Mouse (Mus musculus) midbrain, postnatal 0 days (tissue): ENCODE measurements around the gene Itpr1. TPM values are rescaled to one million over a fixed set of nuclear protein-coding genes. Genes with fewer than 3 reads are reported as not detected.

ENCODE experiments used
- ATAC-seq: fragments of 200-750 bp; cut with Nextera tagmentation; 2 replicates; pipeline ENCODE4 v1.8.0; 2017; ENCODE audit warnings: moderate number of reproducible peaks, mild to moderate bottlenecking, moderate TSS enrichment, moderate library complexity; ENCODE audit not compliant: low FRiP score
- DNase-seq: peaks from one replicate; pipeline ENCODE4 v3.0.0-alpha.2; 2015; ENCODE audit warnings: low spot score
- H3K27ac ChIP-seq: fragments of 300-500 bp; sonication (generic); 2 replicates; pipeline ENCODE4 v1.5.1; 2014; ENCODE audit warnings: low read depth, mild to moderate bottlenecking, low read length, mixed read lengths
- H3K27me3 ChIP-seq: fragments of 300-500 bp; sonication (generic); 2 replicates; pipeline ENCODE4 v1.6.1; 2014; ENCODE audit warnings: low read length, control low read depth, mixed read lengths; ENCODE audit not compliant: insufficient read depth
- H3K36me3 ChIP-seq: fragments of 300-500 bp; sonication (generic); 2 replicates; pipeline ENCODE4 v1.6.1; 2014; ENCODE audit warnings: low read length, control low read depth, mixed read lengths; ENCODE audit not compliant: insufficient read depth
- H3K4me1 ChIP-seq: fragments of 300-500 bp; sonication (generic); 2 replicates; pipeline ENCODE4 v1.6.1; 2014; ENCODE audit warnings: mild to moderate bottlenecking, control low read depth, antibody characterized with exemption, low read length, mixed read lengths; ENCODE audit not compliant: insufficient read depth
- H3K4me2 ChIP-seq: fragments of 300-500 bp; sonication (generic); 2 replicates; pipeline ENCODE4 v1.6.1; 2014; ENCODE audit warnings: low read depth, mild to moderate bottlenecking, low read length, mixed read lengths; ENCODE audit not compliant: poor library complexity, severe bottlenecking
- H3K4me3 ChIP-seq: fragments of 300-500 bp; sonication (generic); 2 replicates; pipeline ENCODE4 v1.5.1; 2014; ENCODE audit warnings: low read depth, mild to moderate bottlenecking, low read length, moderate library complexity
- H3K9ac ChIP-seq: fragments of 300-500 bp; sonication (generic); replicated peaks from 2 replicates; pipeline ENCODE4 v1.6.1; 2014; ENCODE audit warnings: mild to moderate bottlenecking, low read length, moderate library complexity, mixed read lengths; ENCODE audit not compliant: poor library complexity, severe bottlenecking
- H3K9me3 ChIP-seq: fragments of 300-500 bp; sonication (generic); 2 replicates; pipeline ENCODE4 v1.6.1; 2016; ENCODE audit warnings: low read length, control low read depth
- CTCF ChIP-seq: IDR thresholded peaks from 2 replicates; pipeline ENCODE4 v1.5.1; 2016; ENCODE audit warnings: antibody characterized with exemption, mild to moderate bottlenecking
- WGBS: fragments of 180-500 bp; shearing (Covaris S2); extraction: QIAGEN DNeasy Blood & Tissue Kit; methylation state at CpG from one replicate; pipeline ENCODE4 v1.1.7; 2014; 5-methylcytosine and 5-hydroxymethylcytosine counted together
- polyA plus RNA-seq: library from polyadenylated mRNA; unstranded; fragments of >200 nt; fragmentation: Nextera tagmentation; extraction: Ambion mirVana; gene quantifications from 2 replicates; pipeline ENCODE4 v1.2.1, GENCODE M21; 2015
- total RNA-seq: library from RNA; depleted of rRNA; stranded (reverse); fragments of >200 nt; gene quantifications from 2 replicates; pipeline ENCODE4 v1.2.3, GENCODE M21; 2014

Gene Itpr1
- total and polyA plus RNA-seq, 2 experiments from 2014 or later = 3.3 to 23.2 TPM

- no peaks in the 10 kb centered on the region for H3K36me3 ChIP-seq
- no peak overlapping the region for H3K9ac ChIP-seq
- ATAC-seq = no peak
- TF ChIP-seq CTCF = no peak
- H3K9me3 ChIP-seq = no peaks in the 10 kb centered on the region
- no peak overlapping the region for H3K27ac ChIP-seq
- H3K27me3 ChIP-seq = no peaks in the 10 kb centered on the region
- H3K4me3 ChIP-seq = no peak overlapping the region
- 62% methylated on average over 4 of the region's 4 CpGs for WGBS
- no peak overlapping the region for H3K4me2 ChIP-seq
- no peak for DNase-seq
- H3K4me1 ChIP-seq = no peaks in the 10 kb centered on the region
Measured at GRCm38 (mm10) chr6:108192632-108193031, 20.3 kb upstream of the Itpr1 start.

DNA sequence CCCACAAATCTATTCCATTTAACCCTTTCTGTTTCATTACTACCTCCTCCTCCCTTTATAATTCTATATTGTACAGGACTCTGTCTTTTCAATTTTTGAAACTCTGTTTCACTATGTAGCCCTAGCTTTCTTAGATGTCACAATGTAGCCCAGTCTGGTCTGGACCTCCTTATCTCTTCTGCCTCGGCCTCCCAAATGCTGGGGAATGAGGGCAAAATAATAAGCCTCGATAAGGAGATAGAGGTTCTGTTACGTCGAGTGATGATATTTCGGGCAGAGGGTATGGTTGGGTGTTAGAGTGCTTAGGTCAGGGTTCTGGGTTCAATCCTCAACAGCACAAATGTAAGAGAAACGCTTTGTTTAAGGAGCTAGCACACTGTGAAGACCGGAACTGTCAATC is 16.2 kb upstream of the Itpr1 start:
- no peak for TF ChIP-seq CTCF
- WGBS = 83% methylated on average over 7 of the region's 7 CpGs
- H3K9ac ChIP-seq = no peak overlapping the region
- no peak overlapping the region for H3K4me2 ChIP-seq
- H3K27ac ChIP-seq = no peak overlapping the region
- H3K4me1 ChIP-seq = no peaks in the 10 kb centered on the region
- ATAC-seq (no peak), DNase-seq (no peak)
- H3K27me3 ChIP-seq = no peaks in the 10 kb centered on the region
- no peak overlapping the region for H3K4me3 ChIP-seq
- no peaks in the 10 kb centered on the region for H3K36me3 ChIP-seq
- H3K9me3 ChIP-seq = no peaks in the 10 kb centered on the region

DNA sequence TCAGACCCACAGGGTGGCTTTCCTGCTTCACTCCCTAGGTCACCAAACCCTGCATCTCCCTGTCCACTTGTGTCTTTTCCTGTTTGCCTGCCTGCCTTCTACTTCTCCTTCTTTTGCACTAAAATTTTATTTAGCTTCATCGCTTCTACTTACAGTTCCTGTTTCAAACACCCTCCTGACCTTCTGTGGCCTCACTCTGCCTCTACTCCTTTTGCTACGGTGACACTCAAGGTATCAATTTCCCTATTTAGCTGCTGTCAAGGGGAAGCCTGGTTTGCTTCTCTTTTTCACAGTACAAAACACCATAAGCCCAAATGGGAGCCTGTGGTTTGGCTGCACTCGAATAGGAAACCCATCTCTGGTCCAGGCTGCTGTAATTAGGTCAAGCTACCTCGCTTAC is 15.8 kb upstream of the Itpr1 start:
- Histone ChIP-seq H3K4me2 (no peak overlapping the region), H3K36me3 (no peaks in the 10 kb centered on the region), H3K27ac (no peak overlapping the region), H3K4me3 (no peak overlapping the region), H3K9ac (no peak overlapping the region), H3K27me3 (no peaks in the 10 kb centered on the region), H3K9me3 (no peaks in the 10 kb centered on the region), H3K4me1 (no peaks in the 10 kb centered on the region)
- ATAC-seq (no peak), DNase-seq (no peak)
- TF ChIP-seq CTCF = no peak
- WGBS = 75% methylated on average over 4 of the region's 4 CpGs

- Histone ChIP-seq H3K9me3 (no peaks in the 10 kb centered on the region), H3K27me3 (no peaks in the 10 kb centered on the region), H3K4me2 (no peak overlapping the region), H3K4me1 (no peaks in the 10 kb centered on the region), H3K4me3 (no peak overlapping the region), H3K36me3 (no peaks in the 10 kb centered on the region), H3K27ac (no peak overlapping the region), H3K9ac (no peak overlapping the region)
- ATAC-seq (no peak), DNase-seq (no peak)
- WGBS = 89% methylated on average over 7 of the region's 7 CpGs
- no peak for TF ChIP-seq CTCF
Measured at GRCm38 (mm10) chr6:108198286-108198685, 14.6 kb upstream of the Itpr1 start.

- Histone ChIP-seq H3K27ac (no peak overlapping the region), H3K27me3 (no peaks in the 10 kb centered on the region), H3K4me1 (no peaks in the 10 kb centered on the region), H3K9ac (no peak overlapping the region), H3K4me2 (no peak overlapping the region), H3K36me3 (no peaks in the 10 kb centered on the region), H3K9me3 (no peaks in the 10 kb centered on the region), H3K4me3 (no peak overlapping the region)
- no peak for TF ChIP-seq CTCF
- whole genome bisulfite sequencing = 94% methylated on average over 2 of the region's 2 CpGs
- DNase-seq (no peak), ATAC-seq (no peak)
Measured at GRCm38 (mm10) chr6:108204322-108204721, 8.6 kb upstream of the Itpr1 start.

DNA sequence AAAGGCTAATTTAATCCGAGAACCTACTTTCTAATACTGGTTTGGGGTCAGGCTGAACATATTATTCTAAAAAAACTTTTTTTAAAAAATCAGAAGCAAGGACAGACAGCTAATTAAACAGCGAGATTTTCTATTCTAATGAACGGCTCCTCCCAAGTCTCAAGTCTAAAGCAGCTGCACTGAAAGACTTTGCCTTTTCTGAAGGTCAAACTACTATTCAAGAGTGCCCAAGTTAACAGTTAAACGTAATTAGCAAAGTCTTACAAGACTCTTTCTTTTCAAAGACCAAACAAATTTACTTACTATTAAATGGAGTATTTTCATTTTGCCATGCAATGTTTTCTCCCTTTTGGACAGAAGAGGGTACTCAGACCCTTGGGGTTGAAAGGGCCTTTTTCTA is 6.8 kb upstream of the Itpr1 start:
- DNase-seq = no peak
- H3K4me3 ChIP-seq = no peak overlapping the region
- TF ChIP-seq CTCF = no peak
- WGBS = 79% methylated on average over 4 of the region's 4 CpGs
- no peaks in the 10 kb centered on the region for H3K27me3 ChIP-seq
- H3K9me3 ChIP-seq = no peaks in the 10 kb centered on the region
- H3K4me1 ChIP-seq = no peaks in the 10 kb centered on the region
- H3K27ac ChIP-seq = no peak overlapping the region
- H3K9ac ChIP-seq = no peak overlapping the region
- no peaks in the 10 kb centered on the region for H3K36me3 ChIP-seq
- ATAC-seq = no peak
- H3K4me2 ChIP-seq = no peak overlapping the region
